Mouse (Mus musculus) left cerebral cortex, adult 2 months (tissue): ENCODE data around the gene Spp2. TPM values are rescaled to one million over a fixed set of nuclear protein-coding genes. Genes with fewer than 3 reads are reported as not detected.

Experiments
- DNase-seq, 2 experiments: peaks; one replicate each; pipeline ENCODE4 v3.0.0; 2021 to 2022; ENCODE audit warnings: low spot score in 2 of 2, mixed read lengths in 1 of 2; ENCODE audit errors: extremely low spot score in 1 of 2
- H3K27ac ChIP-seq: fragments of 200-600 bp; 2 replicates; pipeline ENCODE4 v1.8.1; 2022
- H3K4me3 ChIP-seq: fragments of 200-600 bp; 2 replicates; pipeline ENCODE4 v1.8.1; 2022
- CTCF ChIP-seq: fragments of 200-600 bp; IDR thresholded peaks from 2 replicates; pipeline ENCODE4 v1.8.1; 2022; ENCODE audit warnings: antibody characterized with exemption, mild to moderate bottlenecking, moderate library complexity
- intact Hi-C: fragments of 180-260 bp; cut with DNase I; formaldehyde crosslinking; loops from one replicate; pipeline ENCODE4 v1.15.1; 2025
- long read RNA-seq, 2 experiments: library from polyadenylated mRNA; stranded (forward); transcript quantifications; one replicate each; pipeline ENCODE4 v2.0.0; 2021; ENCODE audit warnings: borderline mapping rate in 2 of 2
- total RNA-seq, 2 experiments: library from RNA; stranded (reverse); gene quantifications; 2 replicates each; pipeline ENCODE4 v1.2.3; 2021

Spp2 gene
- not detected for total RNA-seq
- long read RNA-seq, experiment 1, result 0 reads
- long read RNA-seq, experiment 2, result 0 reads

DNA sequence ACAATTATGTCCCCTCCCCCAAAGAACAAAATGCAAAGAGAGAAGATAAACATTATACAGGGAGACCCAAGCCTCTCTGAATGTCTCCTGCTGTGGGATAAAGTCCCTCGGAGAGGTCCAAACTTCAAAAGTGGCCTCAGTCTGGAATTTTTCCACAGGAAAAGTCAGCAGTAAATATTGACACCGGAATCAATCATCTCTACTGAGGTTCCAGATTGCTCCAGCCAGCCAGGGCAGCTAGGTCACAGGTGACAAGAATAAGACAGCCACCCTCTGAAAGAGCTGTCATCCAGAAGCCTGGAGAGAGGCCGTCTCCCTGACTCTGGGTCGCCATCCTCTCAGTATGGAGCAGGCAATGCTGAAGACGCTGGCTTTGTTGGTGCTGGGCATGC is at the start of gene Spp2:
Gene Spp2, plus strand, starts transcription at position 155 of the 392 bp plus-strand sequence.
- no peak for DNase-seq
- no peak for TF ChIP-seq CTCF
- intact Hi-C loops, result loop anchor here (5.0 kb wide), 1 partner anchor 40 kb away; no protein-coding TSS in a partner anchor
- Histone ChIP-seq H3K27ac (no peak within 1 kb of the TSS), H3K4me3 (no peak within 1 kb of the TSS)

DNA sequence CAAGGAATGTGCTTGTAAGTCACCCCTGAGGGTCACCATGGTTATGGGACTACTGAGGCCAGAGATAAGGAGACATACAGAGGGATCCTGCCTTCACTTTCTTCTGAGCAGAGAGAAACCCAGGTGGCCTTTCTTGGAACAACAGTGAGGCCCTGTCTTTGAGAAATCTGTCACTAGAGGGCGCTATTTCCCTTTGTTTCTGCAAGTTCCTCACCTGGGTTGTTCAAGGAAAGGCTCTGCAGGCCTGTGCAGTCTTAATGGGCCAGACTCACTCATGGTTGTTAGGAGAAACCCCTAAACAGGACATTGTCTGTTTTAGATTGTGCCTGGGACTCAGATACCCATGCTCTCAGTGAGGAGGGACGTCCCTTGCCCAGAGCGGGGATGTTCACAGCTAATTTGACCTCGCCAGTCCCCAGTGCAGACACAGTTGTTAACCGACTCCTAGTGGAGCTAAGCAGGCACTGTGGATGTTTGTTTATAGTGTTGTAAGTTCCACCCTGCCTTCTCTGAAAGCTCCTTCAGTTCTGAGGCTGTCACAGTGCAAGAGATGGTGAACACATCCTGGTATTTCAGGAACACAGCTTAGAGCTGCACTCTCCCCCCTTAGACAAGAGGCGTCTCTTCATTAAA is 49.2 kb upstream of the Spp2 start:
- intact Hi-C loops, result loop anchor here (1.0 to 5.0 kb wide), 4 partner anchors 350 to 840 kb away; no protein-coding TSS in a partner anchor
- Histone ChIP-seq H3K27ac (no peak overlapping the region), H3K4me3 (no peak overlapping the region)
- peak; percentile 83 for TF ChIP-seq CTCF
- DNase-seq, result peak; percentile 55 to 60

DNA sequence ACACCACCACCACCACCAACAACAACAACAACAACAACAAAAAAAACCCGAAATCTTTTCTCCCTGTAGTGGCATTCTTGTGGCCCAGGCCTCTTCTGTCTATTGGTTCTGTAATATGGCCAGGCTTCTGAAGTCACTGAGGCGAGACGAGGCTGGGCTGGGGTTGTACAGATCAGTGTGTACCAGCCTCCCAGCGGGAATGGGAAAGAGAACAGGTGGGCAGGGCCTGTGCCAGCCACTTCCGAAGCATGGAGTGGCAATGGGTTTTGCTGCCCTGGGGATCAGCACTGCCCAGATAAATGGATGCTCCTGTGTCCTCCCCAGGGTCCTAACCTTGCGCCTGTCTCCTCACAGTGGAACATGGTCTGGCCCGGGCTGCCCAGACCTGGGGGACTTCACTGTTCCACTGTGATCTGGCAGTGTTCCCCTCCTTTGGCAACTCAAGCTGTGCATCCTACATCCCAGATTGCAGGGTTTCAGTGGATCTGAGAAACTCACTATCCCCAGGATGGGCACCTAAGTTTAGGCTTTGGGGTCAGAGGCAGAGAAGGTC is 48.6 kb upstream of the Spp2 start:
- no peak for TF ChIP-seq CTCF

GRCm38 (mm10) chr1:88361085-88361484 is 45.7 kb upstream of the Spp2 start:
- Histone ChIP-seq H3K27ac (no peak overlapping the region), H3K4me3 (no peak overlapping the region)
- no peak for TF ChIP-seq CTCF
- no peak for DNase-seq
- intact Hi-C loops, result no loop called here

More for the DNA sequence above, 48.6 kb upstream of the Spp2 start:
- no peak overlapping the region for H3K4me3 ChIP-seq
- DNase-seq, result no peak
- H3K27ac ChIP-seq, result no peak overlapping the region
- intact Hi-C loops, result loop anchor here (5.0 kb wide), 3 partner anchors 349 to 839 kb away; no protein-coding TSS in a partner anchor

DNA sequence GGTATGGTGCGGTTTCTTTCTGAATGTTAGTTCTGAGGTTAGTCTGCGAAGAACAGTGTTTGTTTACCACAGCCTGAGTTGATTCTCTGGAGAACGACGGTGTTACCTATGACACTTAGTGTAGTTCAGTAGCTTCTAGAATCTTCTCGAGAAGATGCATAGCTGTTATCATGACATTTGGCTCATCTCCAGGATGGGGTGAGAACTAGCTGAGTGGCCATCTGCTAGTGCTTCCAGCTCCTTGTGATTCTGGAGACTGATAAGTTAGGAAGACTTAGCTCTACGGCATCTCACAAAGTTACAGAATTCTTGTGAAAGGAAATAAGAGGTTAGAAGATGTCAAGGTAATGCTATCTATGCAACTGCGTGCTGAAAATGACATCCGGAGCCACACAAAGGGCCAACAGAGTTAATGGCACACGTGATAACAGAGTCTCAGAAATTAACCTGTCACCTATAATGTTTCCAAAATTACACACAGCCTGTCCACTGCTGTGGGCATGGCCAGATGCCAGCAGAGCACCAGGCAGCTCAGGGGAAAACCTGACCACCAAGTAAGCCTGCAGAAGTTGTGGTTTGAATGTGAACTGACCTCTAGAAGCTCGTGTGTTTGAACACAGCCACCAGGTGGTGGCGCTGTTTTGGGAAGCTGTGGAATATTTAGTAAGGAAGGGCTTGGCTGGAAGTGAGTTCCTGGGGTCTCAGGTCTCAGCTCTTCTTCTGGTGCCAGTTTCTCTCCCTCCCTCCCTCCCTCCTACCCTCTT is 39.7 kb upstream of the Spp2 start:
- peak; percentile 32 for TF ChIP-seq CTCF
- Histone ChIP-seq H3K27ac (no peak overlapping the region), H3K4me3 (no peak overlapping the region)
- DNase-seq, result no peak
- intact Hi-C loops, result loop anchor here (5.0 kb wide), 1 partner anchor 40 kb away; the partner anchor contains the start of gene Spp2

GRCm38 (mm10) chr1:88378446-88378845 is 28.3 kb upstream of the Spp2 start:
- no peak overlapping the region for H3K27ac ChIP-seq
- intact Hi-C loops, result no loop called here
- no peak overlapping the region for H3K4me3 ChIP-seq
- no peak for TF ChIP-seq CTCF
- DNase-seq, result no peak

- no peak for DNase-seq
- Histone ChIP-seq H3K27ac (no peak overlapping the region), H3K4me3 (no peak overlapping the region)
- TF ChIP-seq CTCF, result no peak
- intact Hi-C loops, result no loop called here
These were observed 15.1 kb upstream of the Spp2 start for GRCm38 (mm10) chr1:88391632-88392031.

DNA sequence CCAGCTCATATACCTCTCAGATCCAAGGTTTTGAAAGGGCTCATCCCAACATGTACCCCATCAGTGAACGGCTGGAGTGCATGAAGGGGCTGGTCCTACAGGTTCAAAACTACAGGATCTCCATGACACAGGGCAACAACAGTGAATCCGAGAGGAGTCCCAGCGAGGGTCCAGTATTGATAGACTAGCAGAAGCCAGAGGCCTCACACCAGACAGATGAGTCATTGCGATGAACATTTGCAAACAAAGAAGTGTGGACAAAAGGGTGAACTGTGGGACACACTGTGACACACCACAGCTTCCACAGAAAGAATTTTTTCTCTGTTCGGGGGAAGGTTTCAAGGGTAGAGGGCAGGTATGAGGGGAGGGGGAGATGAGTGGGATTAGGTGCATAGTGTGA is 13.4 kb upstream of the Spp2 start:
- no peak for TF ChIP-seq CTCF
- H3K4me3 ChIP-seq, result no peak overlapping the region
- no peak for DNase-seq
- no peak overlapping the region for H3K27ac ChIP-seq
- intact Hi-C loops, result no loop called here

- Histone ChIP-seq H3K4me3 (no peak overlapping the region), H3K27ac (no peak overlapping the region)
- intact Hi-C loops, result no loop called here
- no peak for TF ChIP-seq CTCF
- DNase-seq, result no peak
These were observed 3.4 kb upstream of the Spp2 start for GRCm38 (mm10) chr1:88403378-88403777.

- Histone ChIP-seq H3K27ac (no peak overlapping the region), H3K4me3 (no peak overlapping the region)
- no peak for TF ChIP-seq CTCF
- intact Hi-C loops, result loop anchor here (5.0 kb wide), 1 partner anchor 39 kb away; no protein-coding TSS in a partner anchor
- no peak for DNase-seq
These were observed 519 bp upstream of the Spp2 start for GRCm38 (mm10) chr1:88406078-88406806.

DNA sequence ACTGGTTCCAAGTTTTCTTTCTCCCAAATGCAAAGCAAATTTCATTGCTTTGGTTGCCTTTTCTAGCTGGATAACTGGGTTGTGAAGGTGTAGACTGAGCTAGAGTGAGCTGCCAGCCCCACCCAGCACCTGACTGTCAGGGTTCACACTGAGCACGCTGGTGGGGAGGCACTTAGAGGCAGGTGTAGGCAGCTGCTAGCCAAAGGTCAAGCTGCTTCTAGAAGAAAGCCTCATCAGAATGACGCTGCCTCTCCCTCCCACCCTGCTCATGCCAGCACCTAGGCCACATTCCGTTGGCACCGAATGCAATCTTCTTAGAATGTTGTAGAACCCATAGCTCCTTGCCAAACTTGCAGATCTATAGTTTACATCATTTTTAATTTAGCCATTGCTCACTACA is 1.6 kb downstream of the Spp2 start:
- no peak for TF ChIP-seq CTCF

More for the DNA sequence above, 1.6 kb downstream of the Spp2 start:
- DNase-seq, result no peak
- intact Hi-C loops, result loop anchor here (5.0 kb wide), 1 partner anchor 41 kb away; no protein-coding TSS in a partner anchor
- no peak overlapping the region for H3K27ac ChIP-seq
- no peak overlapping the region for H3K4me3 ChIP-seq
